Mouse (Mus musculus): ENCODE data around the gene Tnni3. TPM values are rescaled to one million over a fixed set of nuclear protein-coding genes. Genes with fewer than 3 reads are reported as not detected.
A peak's percentile ranks its signal among the peaks of the same experiment; 100 is the strongest.
"Not testable (repeated sequence)": the region's sequence is repeated elsewhere in the genome, so short reads cannot be mapped to it uniquely, and the experiment has no call there.

The Tnni3 gene
- polyA plus RNA-seq, 1 experiment: 2.1 TPM

GRCm38 (mm10) chr7:4546050-4546449 lies 22.0 kb upstream of the Tnni3 start:
- Histone ChIP-seq H3K27me3 (replicated peaks; ENCODE audit: control insufficient read depth, insufficient read depth, low read length) (no peaks in the 10 kb centered on the region), H3K36me3 (ENCODE audit: control insufficient read depth, insufficient read depth, low read length) (no peaks in the 10 kb centered on the region), H3K4me1 (ENCODE audit: control insufficient read depth, insufficient read depth, low read length) (no peaks in the 10 kb centered on the region), H3K4me3 (ENCODE audit: insufficient read depth, low read depth, low read length) (no peak overlapping the region), H3K27ac (ENCODE audit: insufficient read depth, low read depth, low read length) (no peak overlapping the region)
- TF ChIP-seq POLR2A (IDR thresholded peaks at IDR 0.05; ENCODE audit: low read depth, low read length) (no peak), CTCF (conservative IDR thresholded peaks at IDR 0.05; ENCODE audit: insufficient read depth, insufficient read length, low read depth, low read length) (no peak)
- 83% methylated on average over 15 of the region's 15 CpGs for WGBS
- DNase-seq: no peak

GRCm38 (mm10) chr7:4542013-4542412 lies 18.0 kb upstream of the Tnni3 start:
- TF ChIP-seq CTCF (conservative IDR thresholded peaks at IDR 0.05; ENCODE audit: insufficient read depth, insufficient read length, low read depth, low read length): no peak
- TF ChIP-seq POLR2A (IDR thresholded peaks at IDR 0.05; ENCODE audit: low read depth, low read length): no peak
- Histone ChIP-seq H3K27me3 (replicated peaks; ENCODE audit: control insufficient read depth, insufficient read depth, low read length) (no peaks in the 10 kb centered on the region), H3K4me3 (ENCODE audit: insufficient read depth, low read depth, low read length) (no peak overlapping the region), H3K36me3 (ENCODE audit: control insufficient read depth, insufficient read depth, low read length) (no peaks in the 10 kb centered on the region), H3K4me1 (ENCODE audit: control insufficient read depth, insufficient read depth, low read length) (no peaks in the 10 kb centered on the region), H3K27ac (ENCODE audit: insufficient read depth, low read depth, low read length) (no peak overlapping the region)
- 53% methylated on average over 17 of the region's 17 CpGs for WGBS
- DNase-seq: peak; percentile 8

GRCm38 (mm10) chr7:4541344-4541743 lies 17.3 kb upstream of the Tnni3 start:
- 63% methylated on average over 5 of the region's 5 CpGs for WGBS
- TF ChIP-seq POLR2A (IDR thresholded peaks at IDR 0.05; ENCODE audit: low read depth, low read length) (no peak), CTCF (conservative IDR thresholded peaks at IDR 0.05; ENCODE audit: insufficient read depth, insufficient read length, low read depth, low read length) (no peak)
- H3K36me3 ChIP-seq (ENCODE audit: control insufficient read depth, insufficient read depth, low read length): no peaks in the 10 kb centered on the region
- no peaks in the 10 kb centered on the region for H3K4me1 ChIP-seq (ENCODE audit: control insufficient read depth, insufficient read depth, low read length)
- DNase-seq: no peak
- no peak overlapping the region for H3K4me3 ChIP-seq (ENCODE audit: insufficient read depth, low read depth, low read length)
- H3K27ac ChIP-seq (ENCODE audit: insufficient read depth, low read depth, low read length): no peak overlapping the region
- H3K27me3 ChIP-seq (replicated peaks; ENCODE audit: control insufficient read depth, insufficient read depth, low read length): no peaks in the 10 kb centered on the region

- no peaks in the 10 kb centered on the region for H3K36me3 ChIP-seq (ENCODE audit: control insufficient read depth, insufficient read depth, low read length)
- 82% methylated on average over 2 of the region's 2 CpGs for WGBS
- H3K4me1 ChIP-seq (ENCODE audit: control insufficient read depth, insufficient read depth, low read length): no peaks in the 10 kb centered on the region
- TF ChIP-seq POLR2A (IDR thresholded peaks at IDR 0.05; ENCODE audit: low read depth, low read length): no peak
- no peak for TF ChIP-seq CTCF (conservative IDR thresholded peaks at IDR 0.05; ENCODE audit: insufficient read depth, insufficient read length, low read depth, low read length)
- DNase-seq: no peak
- no peak overlapping the region for H3K27ac ChIP-seq (ENCODE audit: insufficient read depth, low read depth, low read length)
- no peak overlapping the region for H3K4me3 ChIP-seq (ENCODE audit: insufficient read depth, low read depth, low read length)
- no peaks in the 10 kb centered on the region for H3K27me3 ChIP-seq (replicated peaks; ENCODE audit: control insufficient read depth, insufficient read depth, low read length)
Measured at GRCm38 (mm10) chr7:4539019-4539418, 15.0 kb upstream of the Tnni3 start.

GRCm38 (mm10) chr7:4537181-4537580 lies 13.2 kb upstream of the Tnni3 start:
- no peak for TF ChIP-seq POLR2A (IDR thresholded peaks at IDR 0.05; ENCODE audit: low read depth, low read length)
- no peak for TF ChIP-seq CTCF (conservative IDR thresholded peaks at IDR 0.05; ENCODE audit: insufficient read depth, insufficient read length, low read depth, low read length)
- Histone ChIP-seq H3K4me3 (ENCODE audit: insufficient read depth, low read depth, low read length) (no peak overlapping the region), H3K36me3 (ENCODE audit: control insufficient read depth, insufficient read depth, low read length) (no peaks in the 10 kb centered on the region), H3K27ac (ENCODE audit: insufficient read depth, low read depth, low read length) (no peak overlapping the region), H3K4me1 (ENCODE audit: control insufficient read depth, insufficient read depth, low read length) (no peaks in the 10 kb centered on the region), H3K27me3 (replicated peaks; ENCODE audit: control insufficient read depth, insufficient read depth, low read length) (no peaks in the 10 kb centered on the region)
- DNase-seq: no peak
- 45% methylated on average over 4 of the region's 4 CpGs for WGBS

- H3K27me3 ChIP-seq (replicated peaks; ENCODE audit: control insufficient read depth, insufficient read depth, low read length): no peaks in the 10 kb centered on the region
- H3K4me3 ChIP-seq (ENCODE audit: insufficient read depth, low read depth, low read length): no peak overlapping the region
- TF ChIP-seq POLR2A (IDR thresholded peaks at IDR 0.05; ENCODE audit: low read depth, low read length) (no peak), CTCF (conservative IDR thresholded peaks at IDR 0.05; ENCODE audit: insufficient read depth, insufficient read length, low read depth, low read length) (no peak)
- WGBS: 75% methylated on average over 4 of the region's 4 CpGs
- no peaks in the 10 kb centered on the region for H3K4me1 ChIP-seq (ENCODE audit: control insufficient read depth, insufficient read depth, low read length)
- no peaks in the 10 kb centered on the region for H3K36me3 ChIP-seq (ENCODE audit: control insufficient read depth, insufficient read depth, low read length)
- DNase-seq: no peak
- H3K27ac ChIP-seq (ENCODE audit: insufficient read depth, low read depth, low read length): no peak overlapping the region
Measured at GRCm38 (mm10) chr7:4536369-4536768, 12.3 kb upstream of the Tnni3 start.

- Histone ChIP-seq H3K27ac (ENCODE audit: insufficient read depth, low read depth, low read length) (no peak within 1 kb of the TSS), H3K4me3 (ENCODE audit: insufficient read depth, low read depth, low read length) (peak within 1 kb of the TSS; percentile 21), H3K27me3 (replicated peaks; ENCODE audit: control insufficient read depth, insufficient read depth, low read length) (no peaks in the 10 kb centered on the region), H3K4me1 (ENCODE audit: control insufficient read depth, insufficient read depth, low read length) (no peaks in the 10 kb centered on the region), H3K36me3 (ENCODE audit: control insufficient read depth, insufficient read depth, low read length) (no peaks in the 10 kb centered on the region)
- WGBS: 2% methylated on average over 28 of the region's 28 CpGs
- peak; percentile 90 for DNase-seq
- TF ChIP-seq CTCF (conservative IDR thresholded peaks at IDR 0.05; ENCODE audit: insufficient read depth, insufficient read length, low read depth, low read length): no peak
- no peak for TF ChIP-seq POLR2A (IDR thresholded peaks at IDR 0.05; ENCODE audit: low read depth, low read length)
Measured at GRCm38 (mm10) chr7:4532005-4532729, 8.1 kb upstream of the Tnni3 start, which contains the start of gene Dnaaf3. Gene Dnaaf3 (minus strand): TSS chr7:4532453.

- H3K27ac ChIP-seq (ENCODE audit: insufficient read depth, low read depth, low read length); H3K36me3 ChIP-seq (ENCODE audit: control insufficient read depth, insufficient read depth, low read length); H3K4me3 ChIP-seq (ENCODE audit: insufficient read depth, low read depth, low read length); H3K27me3 ChIP-seq (replicated peaks; ENCODE audit: control insufficient read depth, insufficient read depth, low read length); DNase-seq; H3K4me1 ChIP-seq (ENCODE audit: control insufficient read depth, insufficient read depth, low read length): not testable (repeated sequence)
- WGBS: 77% methylated on average over 8 of the region's 8 CpGs
Measured at GRCm38 (mm10) chr7:4530166-4530565, 6.1 kb upstream of the Tnni3 start.

Data from kidney, adult 2 months (tissue).